In the genomic region with DNA sequence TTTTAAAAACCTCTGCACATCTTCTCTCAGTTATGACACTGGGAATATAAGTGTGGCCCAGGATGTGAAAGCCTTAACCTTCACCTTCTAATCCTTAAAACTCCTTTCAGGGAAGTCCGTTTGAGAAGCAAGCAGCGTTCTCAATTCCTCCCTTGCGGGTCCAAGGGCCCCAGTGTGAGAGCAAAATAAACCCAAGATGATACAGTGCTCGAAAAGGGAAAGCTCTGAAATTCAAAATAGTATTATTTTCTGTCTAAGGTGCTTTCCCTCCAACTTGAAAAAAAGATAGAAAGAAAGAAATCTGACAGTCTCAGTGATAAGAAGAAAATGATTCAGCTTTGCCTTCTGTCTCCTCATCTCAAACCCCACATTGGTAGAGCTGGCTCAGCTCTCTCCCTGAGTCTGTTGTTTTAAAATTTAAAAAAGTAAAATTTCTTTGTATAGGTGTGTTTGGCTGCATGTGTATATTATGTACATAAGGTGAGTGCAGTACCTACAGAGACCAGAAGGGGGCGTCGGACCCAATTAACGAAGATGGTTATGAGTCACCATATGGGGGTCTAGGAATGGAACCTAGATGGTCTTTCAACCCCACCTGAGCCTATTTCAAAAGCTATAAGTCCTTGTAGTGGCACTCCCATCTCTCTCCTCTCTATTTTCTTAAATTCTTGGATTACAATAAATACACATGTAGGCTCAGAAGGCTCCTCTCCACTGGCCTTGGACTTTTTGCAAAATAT, we compare ENCODE assay signal across 17 mouse cellular contexts.
A peak's percentile ranks its signal among the peaks of the same experiment; 100 is the strongest.
DNase-seq lines count a peak whose midpoint lies in the region; ATAC-seq and TF ChIP-seq lines count a peak whose summit lies in the region.
"Had no signal": no experiment of that assay in that cellular context is flagged by ENCODE, and none has a peak within 500 bp of the region (broad histone marks: within the 10 kb centered on the region; RNA-seq: fewer than 3 reads in every experiment).

No protein-coding gene starts in this region.

- H3K36me3 ChIP-seq in kidney, postnatal 0 days (ENCODE audit: insufficient read depth, low read length) = no peaks in the 10 kb centered on the region
- no peaks in the 10 kb centered on the region for H3K36me3 ChIP-seq in kidney, embryonic 16.5 days (ENCODE audit: insufficient read depth, low read length)
- H3K36me3 ChIP-seq in spleen, adult 2 months (ENCODE audit: control insufficient read depth, insufficient read depth, low read length) = no peaks in the 10 kb centered on the region
- no peaks in the 10 kb centered on the region for H3K36me3 ChIP-seq in forebrain, embryonic 10.5 days (replicated peaks)
- H3K36me3 ChIP-seq: embryonic facial prominence, embryonic 15.5 days; hindbrain, embryonic 10.5 days; limb, embryonic 15.5 days; midbrain, embryonic 15.5 days; neural tube, embryonic 13.5 days had no signal

- peak; percentile 41 for TF ChIP-seq CTCF in kidney, postnatal 0 days (IDR thresholded peaks at IDR 0.05; ENCODE audit: low read depth)
- TF ChIP-seq CTCF in spleen, adult 2 months (IDR thresholded peaks at IDR 0.05; ENCODE audit: extremely low read depth, insufficient read depth, insufficient read length, insufficient replicate concordance) = 0 out of 2 replicates have a peak, but pooled peaks have one; percentile 2

- DNase-seq in kidney, postnatal 0 days (ENCODE audit: low spot score) = no peak
- no peak for DNase-seq in spleen, adult 2 months (ENCODE audit: low read depth in 1 of 2, low spot score in 2 of 2)
- no peak for DNase-seq in spleen, adult 18-20 months
- DNase-seq in R1 (ENCODE audit: low read depth, low spot score) (peak; percentile 50), adipocyte (ENCODE audit: low spot score) (no peak)
- no peak for DNase-seq in forebrain, embryonic 10.5 days (ENCODE audit: extremely low spot score, low spot score)
- DNase-seq: gastrocnemius, postnatal 14 days; kidney, adult 18-20 months; kidney, postnatal 4 days; lung, postnatal 36 days had no signal

- H3K27ac ChIP-seq in kidney, postnatal 0 days = no peak overlapping the region
- no peak overlapping the region for H3K27ac ChIP-seq in kidney, embryonic 16.5 days (ENCODE audit: low read length)
- no peak overlapping the region for H3K27ac ChIP-seq in spleen, adult 2 months (ENCODE audit: insufficient read depth, low read length)
- no peak overlapping the region for H3K27ac ChIP-seq in forebrain, embryonic 10.5 days
- H3K27ac ChIP-seq: embryonic facial prominence, embryonic 15.5 days; hindbrain, embryonic 10.5 days; limb, embryonic 15.5 days; midbrain, embryonic 15.5 days; neural tube, embryonic 13.5 days had no signal

- H3K9ac ChIP-seq in kidney, postnatal 0 days (ENCODE audit: low read depth, low read length) = no peak overlapping the region
- no peak overlapping the region for H3K9ac ChIP-seq in kidney, embryonic 16.5 days (replicated peaks; ENCODE audit: low read length)
- H3K9ac ChIP-seq: embryonic facial prominence, embryonic 15.5 days; limb, embryonic 15.5 days; midbrain, embryonic 15.5 days; neural tube, embryonic 13.5 days had no signal

- no peak overlapping the region for H3K4me3 ChIP-seq in kidney, postnatal 0 days (replicated peaks; ENCODE audit: low read depth, low read length)
- no peak overlapping the region for H3K4me3 ChIP-seq in kidney, embryonic 16.5 days (ENCODE audit: low read length)
- H3K4me3 ChIP-seq in spleen, adult 2 months (ENCODE audit: extremely low read depth, insufficient read depth, insufficient read length) = no peak overlapping the region
- no peak overlapping the region for H3K4me3 ChIP-seq in forebrain, embryonic 10.5 days
- H3K4me3 ChIP-seq: embryonic facial prominence, embryonic 15.5 days; hindbrain, embryonic 10.5 days; limb, embryonic 15.5 days; midbrain, embryonic 15.5 days; neural tube, embryonic 13.5 days had no signal

- H3K27me3 ChIP-seq in kidney, postnatal 0 days (ENCODE audit: insufficient read depth, low read length) = no peaks in the 10 kb centered on the region
- H3K27me3 ChIP-seq in kidney, embryonic 16.5 days (ENCODE audit: insufficient read depth, low read length) = no peaks in the 10 kb centered on the region
- no peaks in the 10 kb centered on the region for H3K27me3 ChIP-seq in spleen, adult 2 months (ENCODE audit: control insufficient read depth, insufficient read depth, low read length)
- H3K27me3 ChIP-seq in forebrain, embryonic 10.5 days (ENCODE audit: poor library complexity, severe bottlenecking) = no peaks in the 10 kb centered on the region
- H3K27me3 ChIP-seq: embryonic facial prominence, embryonic 15.5 days; limb, embryonic 15.5 days; midbrain, embryonic 15.5 days; neural tube, embryonic 13.5 days had no signal

- 72% methylated on average over 7 of the region's 7 CpGs for WGBS in kidney, postnatal 0 days
- 74% methylated on average over 7 of the region's 7 CpGs for WGBS in kidney, embryonic 16.5 days
- 51% methylated on average over 7 of the region's 7 CpGs for WGBS in spleen, adult 2 months
- WGBS in forebrain, embryonic 10.5 days = 74% methylated on average over 7 of the region's 7 CpGs

- H3K4me2 ChIP-seq in kidney, postnatal 0 days (ENCODE audit: low read length) = no peak overlapping the region
- H3K4me2 ChIP-seq in kidney, embryonic 16.5 days (replicated peaks; ENCODE audit: low read depth, low read length) = no peak overlapping the region
- H3K4me2 ChIP-seq: embryonic facial prominence, embryonic 15.5 days; limb, embryonic 15.5 days; midbrain, embryonic 15.5 days; neural tube, embryonic 13.5 days had no signal

- H3K4me1 ChIP-seq in kidney, postnatal 0 days (replicated peaks; ENCODE audit: insufficient read depth, low read length) = 0 out of 2 replicates have a peak, but pooled peaks cover 11% of the 10 kb centered on the region
- H3K4me1 ChIP-seq in kidney, embryonic 16.5 days (ENCODE audit: insufficient read depth, low read length) = peaks cover 12% of the 10 kb centered on the region
- peaks cover 34% of the 10 kb centered on the region for H3K4me1 ChIP-seq in spleen, adult 2 months (ENCODE audit: control insufficient read depth, insufficient read depth, insufficient read length)
- H3K4me1 ChIP-seq in forebrain, embryonic 10.5 days = peaks cover 16% of the 10 kb centered on the region

- ATAC-seq in kidney, postnatal 0 days (replicated peaks; ENCODE audit: low FRiP score, low read depth) = no peak
- no peak for ATAC-seq in kidney, embryonic 16.5 days (ENCODE audit: low FRiP score, low TSS enrichment)
- ATAC-seq: forebrain, embryonic 16.5 days; midbrain, embryonic 15.5 days had no signal

- TF ChIP-seq POLR2A in spleen, adult 2 months (IDR thresholded peaks at IDR 0.05; ENCODE audit: low read depth, low read length) = no peak

- no peaks in the 10 kb centered on the region for H3K9me3 ChIP-seq in kidney, postnatal 0 days (replicated peaks; ENCODE audit: low read length)
- H3K9me3 ChIP-seq in kidney, embryonic 16.5 days (ENCODE audit: low read length) = no peaks in the 10 kb centered on the region
- no peaks in the 10 kb centered on the region for H3K9me3 ChIP-seq in forebrain, embryonic 10.5 days
- H3K9me3 ChIP-seq: embryonic facial prominence, embryonic 15.5 days; hindbrain, embryonic 10.5 days; limb, embryonic 15.5 days; midbrain, embryonic 15.5 days; neural tube, embryonic 13.5 days had no signal
